Mouse (Mus musculus) c-Kit-positive CD71-positive TER-119-negative erythroid progenitor cells, embryonic 14.5 days (primary cell): Measurements from ENCODE around the gene Mamstr.

Experiments
- DNase-seq: peaks from one replicate; pipeline ENCODE4 v3.0.0-alpha.2; 2013; ENCODE audit warnings: low read depth

The Mamstr gene

DNA sequence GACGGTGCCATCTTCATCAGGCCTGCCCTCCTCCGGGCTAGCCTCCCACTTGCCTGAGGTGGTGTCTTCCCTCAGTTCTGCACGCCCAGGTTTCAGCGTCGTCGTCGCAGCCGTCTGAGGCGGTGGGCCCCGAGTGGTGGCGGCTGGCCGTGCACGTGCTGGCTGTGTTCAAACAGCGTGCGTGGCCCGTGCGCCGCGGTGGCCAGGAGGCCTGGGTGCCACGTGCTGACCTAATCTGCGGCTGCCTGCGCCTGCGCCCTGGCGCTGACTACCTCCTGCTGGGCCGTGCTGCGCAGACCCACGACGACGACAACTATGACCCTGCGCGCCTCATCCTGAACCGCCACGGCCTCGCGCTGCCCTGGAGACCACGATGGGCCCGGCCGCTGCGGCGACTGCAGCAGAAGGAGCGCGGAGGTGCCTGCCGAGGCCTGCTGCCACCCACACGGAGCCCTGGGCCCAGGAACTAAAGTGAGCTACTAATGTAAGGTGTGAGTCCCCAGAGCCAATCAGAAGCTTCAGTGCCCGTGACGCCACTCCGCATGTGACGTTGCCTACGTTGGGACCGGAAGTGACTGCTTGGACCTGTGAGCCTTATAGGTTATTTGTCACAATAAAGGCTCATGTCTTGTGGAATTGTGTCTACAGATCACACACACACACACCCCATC, 54.3 kb downstream of the Mamstr start, which contains the start of gene Sec1:
Sec1 (minus strand) TSS at position 482 of the 671 bp plus-strand sequence.
- DNase-seq = no peak

DNA sequence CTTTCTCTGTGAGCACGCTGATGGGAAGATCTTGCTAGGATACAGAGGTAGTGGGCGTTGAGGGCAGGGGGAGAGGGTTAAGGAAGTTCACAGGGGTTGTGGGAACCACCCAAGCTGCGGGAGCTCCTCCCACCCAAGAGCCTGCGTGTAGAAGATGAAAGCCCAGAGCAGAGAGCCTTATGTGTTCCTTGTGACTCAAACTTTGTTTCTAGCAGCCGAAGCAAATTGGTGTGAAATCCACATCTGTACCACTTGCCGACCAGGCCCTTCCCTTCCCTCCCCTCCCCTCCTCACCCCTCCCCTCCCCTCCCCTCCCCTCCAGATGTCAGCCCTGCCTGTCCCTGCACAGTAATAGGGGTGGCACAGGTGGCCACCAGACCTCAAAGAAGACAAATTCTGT, 55.3 kb downstream of the Mamstr start:
- DNase-seq = no peak
